Mouse (Mus musculus) spleen, adult 2 months (tissue): ENCODE results near the gene Nudt9.

Source experiments
- CTCF ChIP-seq: fragments of 200-500 bp; IDR thresholded peaks from 2 replicates; pipeline ENCODE4 v1.5.1; 2011; ENCODE audit warnings: mild to moderate bottlenecking, inconsistent platforms; ENCODE audit not compliant: insufficient read depth, insufficient read length, insufficient replicate concordance; ENCODE audit errors: extremely low read depth
- POLR2A ChIP-seq: fragments of 200-500 bp; IDR thresholded peaks from 2 replicates; pipeline ENCODE4 v1.6.1; 2011; ENCODE audit warnings: low read depth, low read length, inconsistent platforms

- TF ChIP-seq POLR2A: no peak
- no peak for TF ChIP-seq CTCF
Observed at GRCm38 (mm10) chr5:104024762-104025161, 21.3 kb upstream of the Nudt9 start.
